Comparison of ENCODE assay signal across 8 mouse cellular contexts in genomic region chr17:55956591-55956990, GRCm38 (mm10). TPM values are rescaled to one million over a fixed set of nuclear protein-coding genes. Genes with fewer than 3 reads are reported as not detected.
DNase-seq lines count a peak whose midpoint lies in the region; ATAC-seq and TF ChIP-seq lines count a peak whose summit lies in the region.

No protein-coding gene starts in this region.

- no peaks in the 10 kb centered on the region for H3K27me3 ChIP-seq in embryonic facial prominence, embryonic 14.5 days (replicated peaks; ENCODE audit: control insufficient read depth, insufficient read depth, low read length)
- no peaks in the 10 kb centered on the region for H3K27me3 ChIP-seq in hindbrain, embryonic 15.5 days
- H3K27me3 ChIP-seq in midbrain, embryonic 14.5 days (ENCODE audit: control insufficient read depth, insufficient read depth, low read length) = 0 out of 2 replicates have a peak, but pooled peaks cover 9% of the 10 kb centered on the region

- H3K4me2 ChIP-seq in embryonic facial prominence, embryonic 14.5 days (ENCODE audit: low read depth, low read length) = peak overlapping the region; percentile 70
- peak overlapping the region; percentile 64 for H3K4me2 ChIP-seq in hindbrain, embryonic 15.5 days
- peak overlapping the region; percentile 61 for H3K4me2 ChIP-seq in midbrain, embryonic 14.5 days (ENCODE audit: low read length)

- H3K4me3 ChIP-seq in layer of hippocampus, adult 2 months = peak overlapping the region; percentile 55
- peak overlapping the region; percentile 46 for H3K4me3 ChIP-seq in embryonic facial prominence, embryonic 14.5 days (ENCODE audit: low read depth, low read length)
- peak overlapping the region; percentile 46 for H3K4me3 ChIP-seq in hindbrain, embryonic 15.5 days
- H3K4me3 ChIP-seq in midbrain, embryonic 14.5 days (replicated peaks; ENCODE audit: low read depth, low read length) = peak overlapping the region; percentile 45

- peaks cover 8% of the 10 kb centered on the region; the same call in 1 of the 2 replicates for H3K36me3 ChIP-seq in embryonic facial prominence, embryonic 14.5 days (ENCODE audit: control insufficient read depth, insufficient read depth, low read length)
- no peaks in the 10 kb centered on the region for H3K36me3 ChIP-seq in hindbrain, embryonic 15.5 days
- 0 out of 2 replicates have a peak, but pooled peaks cover 6% of the 10 kb centered on the region for H3K36me3 ChIP-seq in midbrain, embryonic 14.5 days (ENCODE audit: control insufficient read depth, insufficient read depth, low read length)

- no peak for ATAC-seq in embryonic facial prominence, embryonic 14.5 days (ENCODE audit: low read depth)
- no peak; the same call in 1 of the 2 replicates for ATAC-seq in hindbrain, embryonic 15.5 days (ENCODE audit: low FRiP score, low read depth)
- ATAC-seq in midbrain, embryonic 14.5 days (ENCODE audit: low FRiP score, low TSS enrichment) = no peak
- ATAC-seq in CD4-positive, CD25-positive, alpha-beta regulatory T cell, adult 4 months = no peak

- peak overlapping the region; percentile 16; the same call in 1 of the 2 replicates for H3K27ac ChIP-seq in layer of hippocampus, adult 2 months
- no peak overlapping the region for H3K27ac ChIP-seq in embryonic facial prominence, embryonic 14.5 days (replicated peaks; ENCODE audit: low read depth, low read length)
- peak overlapping the region; percentile 70 for H3K27ac ChIP-seq in hindbrain, embryonic 15.5 days (replicated peaks)
- H3K27ac ChIP-seq in midbrain, embryonic 14.5 days (replicated peaks; ENCODE audit: low read depth, low read length) = peak overlapping the region; percentile 70

- H3K4me1 ChIP-seq in embryonic facial prominence, embryonic 14.5 days (ENCODE audit: control insufficient read depth, insufficient read depth, low read length) = peaks cover 16% of the 10 kb centered on the region
- H3K4me1 ChIP-seq in hindbrain, embryonic 15.5 days (replicated peaks) = peaks cover 32% of the 10 kb centered on the region
- H3K4me1 ChIP-seq in midbrain, embryonic 14.5 days (ENCODE audit: control insufficient read depth, insufficient read depth, low read length) = peaks cover 28% of the 10 kb centered on the region

- DNase-seq in layer of hippocampus, adult 2 months (ENCODE audit: low spot score in 2 of 2) = no peak
- no peak for DNase-seq in layer of hippocampus, postnatal 25 days (ENCODE audit: extremely low spot score in 1 of 2, low spot score in 1 of 2)
- DNase-seq in embryonic facial prominence, embryonic 14.5 days (ENCODE audit: low spot score) = no peak
- no peak for DNase-seq in midbrain, embryonic 14.5 days
- no peak for DNase-seq in right cerebral cortex, postnatal 14 days
- no peak for DNase-seq in T-cell, adult 2 months (ENCODE audit: low spot score)

- no peaks in the 10 kb centered on the region for H3K9me3 ChIP-seq in embryonic facial prominence, embryonic 14.5 days (ENCODE audit: control insufficient read depth, low read length)
- H3K9me3 ChIP-seq in hindbrain, embryonic 15.5 days = no peaks in the 10 kb centered on the region
- H3K9me3 ChIP-seq in midbrain, embryonic 14.5 days (ENCODE audit: control insufficient read depth, low read length) = no peaks in the 10 kb centered on the region

- 40% methylated on average over 6 of the region's 6 CpGs for WGBS in embryonic facial prominence, embryonic 14.5 days
- 35% methylated on average over 6 of the region's 6 CpGs for WGBS in hindbrain, embryonic 15.5 days
- WGBS in midbrain, embryonic 14.5 days = 35% methylated on average over 6 of the region's 6 CpGs

- TF ChIP-seq CTCF in layer of hippocampus, adult 2 months (conservative IDR thresholded peaks at IDR 0.05) = no peak

- 0 out of 2 replicates have a peak overlapping the region, but pooled peaks have one; percentile 56 for H3K9ac ChIP-seq in embryonic facial prominence, embryonic 14.5 days (ENCODE audit: low read depth, low read length)
- peak overlapping the region; percentile 31 for H3K9ac ChIP-seq in hindbrain, embryonic 15.5 days
- H3K9ac ChIP-seq in midbrain, embryonic 14.5 days (replicated peaks; ENCODE audit: low read length) = peak overlapping the region; percentile 60

RNA-seq across cellular contexts. Expression of gene Yju2, which starts 2.3 kb away (rescaled TPM):
- 10 to 100 TPM; 18.1 to 19.0 TPM for total RNA-seq in layer of hippocampus, adult 2 months (2021)
- 10 to 100 TPM; 16.7 to 16.9 TPM for total RNA-seq in layer of hippocampus, postnatal 25 days (2021)
- 16.8 and 20.2 TPM in 2 replicates for polyA plus RNA-seq in embryonic facial prominence, embryonic 14.5 days (2014; fragmentation: Nextera tagmentation; extraction: Ambion mirVana)
- 22.7 and 22.9 TPM in 2 replicates for polyA plus RNA-seq in hindbrain, embryonic 15.5 days (2015; fragmentation: Nextera tagmentation; extraction: Ambion mirVana)
- 20.0 and 21.4 TPM in 2 replicates for polyA plus RNA-seq in midbrain, embryonic 14.5 days (2014; fragmentation: Nextera tagmentation; extraction: Ambion mirVana)
- 10 to 100 TPM; 28.2 to 43.3 TPM for polyA plus RNA-seq in CD4-positive, CD25-positive, alpha-beta regulatory T cell, adult 4 months (2017; shearing (Covaris generic))

RNA-seq across cellular contexts. Expression of gene Ebi3, which starts 4.2 kb away (rescaled TPM):
- 1 to 10 TPM; 1.0 to 1.6 TPM for total RNA-seq in layer of hippocampus, adult 2 months (2021)
- total RNA-seq in layer of hippocampus, postnatal 25 days (2021) = 1 to 10 TPM; 2.3 to 2.8 TPM
- polyA plus RNA-seq in embryonic facial prominence, embryonic 14.5 days (2014; fragmentation: Nextera tagmentation; extraction: Ambion mirVana) = 3.5 and 4.2 TPM in 2 replicates
- polyA plus RNA-seq in hindbrain, embryonic 15.5 days (2015; fragmentation: Nextera tagmentation; extraction: Ambion mirVana) = 5.9 and 6.4 TPM in 2 replicates
- polyA plus RNA-seq in midbrain, embryonic 14.5 days (2014; fragmentation: Nextera tagmentation; extraction: Ambion mirVana) = 6.6 and 9.6 TPM in 2 replicates
- 10 to 100 TPM; 48.6 to 79.8 TPM for polyA plus RNA-seq in CD4-positive, CD25-positive, alpha-beta regulatory T cell, adult 4 months (2017; shearing (Covaris generic))

RNA-seq across cellular contexts. Expression of gene Zfp119b, which starts 7.3 kb away (rescaled TPM):
- 1 to 10 TPM; 3.5 to 4.0 TPM for total RNA-seq in layer of hippocampus, adult 2 months (2021)
- total RNA-seq in layer of hippocampus, postnatal 25 days (2021) = 1 to 10 TPM; 3.1 to 3.4 TPM
- 6.0 and 7.3 TPM in 2 replicates for polyA plus RNA-seq in embryonic facial prominence, embryonic 14.5 days (2014; fragmentation: Nextera tagmentation; extraction: Ambion mirVana)
- polyA plus RNA-seq in hindbrain, embryonic 15.5 days (2015; fragmentation: Nextera tagmentation; extraction: Ambion mirVana) = 7.5 and 8.3 TPM in 2 replicates
- 10.7 and 13.4 TPM in 2 replicates for polyA plus RNA-seq in midbrain, embryonic 14.5 days (2014; fragmentation: Nextera tagmentation; extraction: Ambion mirVana)
- 10 to 100 TPM; 14.3 to 16.2 TPM for polyA plus RNA-seq in CD4-positive, CD25-positive, alpha-beta regulatory T cell, adult 4 months (2017; shearing (Covaris generic))

RNA-seq across cellular contexts. Expression of gene Shd, which starts 13.7 kb away (rescaled TPM):
- total RNA-seq in layer of hippocampus, adult 2 months (2021) = 10 to 100 TPM; 23.7 to 28.4 TPM
- 10 to 100 TPM; 24.3 to 29.0 TPM for total RNA-seq in layer of hippocampus, postnatal 25 days (2021)
- polyA plus RNA-seq in embryonic facial prominence, embryonic 14.5 days (2014; fragmentation: Nextera tagmentation; extraction: Ambion mirVana) = 11.0 and 18.9 TPM in 2 replicates
- polyA plus RNA-seq in hindbrain, embryonic 15.5 days (2015; fragmentation: Nextera tagmentation; extraction: Ambion mirVana) = 174 and 179 TPM in 2 replicates
- polyA plus RNA-seq in midbrain, embryonic 14.5 days (2014; fragmentation: Nextera tagmentation; extraction: Ambion mirVana) = 178 and 209 TPM in 2 replicates
- polyA plus RNA-seq in CD4-positive, CD25-positive, alpha-beta regulatory T cell, adult 4 months (2017; shearing (Covaris generic)) = not detected

RNA-seq across cellular contexts. Expression of gene Fsd1, which starts 29.7 kb away (rescaled TPM):
- 10 to 100 TPM; 67.2 to 69.0 TPM for total RNA-seq in layer of hippocampus, adult 2 months (2021)
- total RNA-seq in layer of hippocampus, postnatal 25 days (2021) = 10 to 100 TPM; 72.4 to 82.6 TPM
- polyA plus RNA-seq in embryonic facial prominence, embryonic 14.5 days (2014; fragmentation: Nextera tagmentation; extraction: Ambion mirVana) = 13.0 and 19.8 TPM in 2 replicates
- 193 and 215 TPM in 2 replicates for polyA plus RNA-seq in hindbrain, embryonic 15.5 days (2015; fragmentation: Nextera tagmentation; extraction: Ambion mirVana)
- 141 and 188 TPM in 2 replicates for polyA plus RNA-seq in midbrain, embryonic 14.5 days (2014; fragmentation: Nextera tagmentation; extraction: Ambion mirVana)
- under 1 TPM in 1 of 2 experiments, not detected in 1; 0.47 TPM for polyA plus RNA-seq in CD4-positive, CD25-positive, alpha-beta regulatory T cell, adult 4 months (2017; shearing (Covaris generic))
